Mouse (Mus musculus): ENCODE measurements around the gene Cyb5r3.
"Not testable (repeated sequence)": the region's sequence is repeated elsewhere in the genome, so short reads cannot be mapped to it uniquely, and the experiment has no call there.

Cyb5r3 gene

DNA sequence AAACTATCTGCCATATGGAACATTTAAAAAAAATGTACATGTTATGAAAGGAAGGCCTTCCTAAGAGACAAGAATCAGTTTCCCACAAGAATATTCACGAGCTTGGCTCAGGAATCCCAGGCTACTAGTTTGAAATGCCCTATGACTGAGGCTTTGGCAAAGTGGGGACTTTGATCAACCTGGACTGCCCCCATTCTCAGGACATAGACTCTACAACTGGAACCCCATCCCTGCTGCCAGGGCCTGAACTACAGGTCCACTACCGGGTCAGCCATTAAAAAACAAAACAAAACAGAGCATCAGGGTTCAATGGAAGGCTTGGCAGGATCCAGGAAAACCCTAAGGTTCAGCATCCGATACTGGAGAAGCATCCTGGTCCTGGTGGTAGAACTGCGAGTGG lies 21.7 kb downstream of the Cyb5r3 start:
- no peak for DNase-seq (ENCODE audit: low read depth, low spot score)

DNA sequence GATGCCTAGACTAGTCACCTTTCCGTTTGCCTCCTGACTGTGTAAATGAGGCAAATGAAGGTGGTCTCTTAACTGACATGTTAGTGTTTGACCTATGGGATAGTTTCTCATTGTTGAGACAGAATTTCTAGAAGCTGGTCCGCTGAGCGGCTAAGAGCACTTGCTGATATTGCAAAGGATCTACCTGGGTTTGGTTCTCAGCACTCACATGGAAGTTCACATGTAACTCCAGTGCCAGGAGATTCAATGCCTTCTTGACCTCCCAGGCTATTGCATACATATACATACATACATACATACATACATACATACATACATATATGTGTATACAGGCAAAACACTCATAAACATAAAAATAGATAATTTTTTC lies 22.3 kb downstream of the Cyb5r3 start:
- DNase-seq (ENCODE audit: low read depth, low spot score), result no peak

DNA sequence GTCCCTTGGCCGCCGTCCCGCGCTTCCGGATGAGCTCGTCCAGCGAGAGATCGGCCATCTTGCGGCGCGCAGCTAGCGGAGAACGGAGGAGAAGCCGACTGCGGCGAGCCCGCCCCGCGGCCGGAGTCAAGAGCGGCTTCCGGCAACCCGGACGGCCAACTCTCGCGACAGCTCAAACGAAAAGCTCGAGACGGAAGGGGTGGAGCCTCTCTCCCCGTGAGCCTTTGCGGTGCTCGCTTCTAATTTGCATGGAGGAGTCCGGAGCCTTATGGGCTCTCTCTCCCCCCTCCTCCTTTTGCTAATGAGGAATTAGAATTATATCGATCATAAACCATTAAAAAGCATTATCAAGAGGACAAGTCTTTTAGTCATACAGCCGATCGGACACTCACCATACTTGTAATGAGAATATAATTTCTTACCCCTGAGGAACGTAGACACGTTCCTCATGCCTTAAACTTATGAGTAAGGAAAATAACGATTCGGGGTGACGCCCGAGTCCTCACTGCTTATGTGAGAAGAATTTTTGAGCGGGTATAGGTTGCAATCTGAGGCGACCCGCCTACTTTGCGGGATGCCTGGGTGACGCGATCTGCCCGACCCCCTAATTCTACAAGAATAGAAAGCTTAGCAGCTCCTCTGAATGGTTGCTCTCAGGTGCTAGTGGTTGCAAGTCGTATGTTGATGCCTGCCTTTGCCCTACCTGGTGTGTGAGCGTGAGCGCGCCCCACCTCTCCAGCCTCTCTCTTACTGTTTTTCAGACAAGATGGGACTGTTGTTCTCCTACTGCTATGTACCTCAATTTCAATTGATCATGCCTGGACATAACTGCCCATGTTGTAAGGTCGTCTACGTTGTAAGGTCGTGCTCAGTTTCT lies 23.0 kb downstream of the Cyb5r3 start, which contains the start of gene Poldip3:
Gene Poldip3, minus strand, starts transcription at position 189 of the 877 bp plus-strand sequence.
- DNase-seq (ENCODE audit: low read depth, low spot score), result peak; percentile 98

DNA sequence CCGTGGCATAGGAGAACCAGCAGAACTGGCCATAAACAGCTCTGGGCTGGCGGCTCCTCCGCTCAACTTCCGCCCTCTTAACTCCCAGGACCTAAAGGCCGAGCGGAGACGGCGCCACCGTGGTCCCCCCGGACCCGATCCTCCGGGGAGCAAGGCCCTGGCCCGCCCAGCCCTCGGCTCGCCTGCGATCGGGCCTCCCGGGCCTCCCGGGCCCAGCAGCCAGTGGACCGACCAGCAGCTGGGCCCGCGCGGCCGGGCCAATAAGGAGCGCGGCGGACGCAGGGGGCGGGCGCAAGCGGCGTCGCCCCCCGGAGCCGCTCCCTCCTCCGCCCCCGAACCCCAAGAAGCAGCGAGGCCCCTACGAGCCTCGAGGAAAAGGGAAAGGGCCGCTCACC lies 23.6 kb downstream of the Cyb5r3 start:
- no peak for DNase-seq (ENCODE audit: low read depth, low spot score)

DNA sequence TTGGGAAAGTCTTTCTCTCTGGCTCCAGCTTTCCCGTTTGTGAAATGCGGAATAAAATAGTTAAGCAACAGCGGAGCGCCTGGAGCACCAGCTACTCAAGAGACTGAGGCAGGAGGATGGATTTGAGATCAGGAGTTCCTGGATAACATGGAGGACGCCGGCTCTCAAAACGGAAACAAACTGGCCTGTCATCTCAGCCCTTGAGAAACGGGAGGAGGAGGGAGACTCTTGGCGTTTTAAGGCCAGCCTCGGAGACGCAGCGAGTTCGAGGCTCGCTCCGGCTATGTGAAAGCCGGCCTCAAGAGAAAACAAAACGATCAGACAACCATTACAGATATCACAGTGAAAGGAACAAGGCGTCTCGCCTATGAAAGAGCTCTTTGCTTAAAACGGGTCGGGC lies 24.0 kb downstream of the Cyb5r3 start:
- peak; percentile 45 for DNase-seq (ENCODE audit: low read depth, low spot score)

DNA sequence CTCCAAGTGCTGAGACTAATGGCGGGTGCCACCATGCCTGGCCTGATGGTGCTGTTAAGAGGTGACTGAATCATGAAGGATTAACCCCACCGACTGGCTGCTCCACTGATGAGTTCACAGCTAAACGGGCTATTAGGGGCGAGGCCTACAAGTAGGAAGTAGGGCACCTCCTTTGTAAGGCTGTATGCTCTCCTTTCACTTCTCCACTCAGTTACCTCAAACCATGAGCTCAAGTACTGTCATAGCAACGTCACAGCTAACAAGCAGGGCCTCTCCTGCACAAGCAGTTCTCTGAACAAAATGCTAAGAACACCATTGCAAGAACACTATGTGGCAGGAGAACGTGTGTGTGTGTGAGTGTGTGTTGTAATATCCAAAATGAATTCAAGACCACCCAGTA lies 26.9 kb downstream of the Cyb5r3 start:
- DNase-seq (ENCODE audit: low read depth, low spot score), result no peak

DNA sequence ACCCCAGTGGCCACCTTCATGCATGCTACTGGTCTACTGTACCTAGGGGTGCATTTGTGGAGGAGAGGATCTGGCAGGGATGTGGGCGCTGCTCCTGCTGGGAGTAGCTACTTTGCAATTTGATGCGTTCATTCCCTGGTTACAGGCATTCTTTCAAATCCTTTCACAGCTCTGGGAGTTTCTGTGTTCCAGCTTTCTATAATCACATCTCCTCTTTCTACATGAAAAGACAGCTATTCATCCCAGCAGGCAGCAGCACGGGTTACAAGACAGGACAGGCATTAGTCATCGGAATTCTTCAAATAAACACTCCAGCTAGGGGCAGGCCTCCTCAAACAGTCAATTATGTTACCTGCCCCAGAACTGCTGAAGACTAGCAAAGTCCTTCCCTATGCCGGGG lies 29.5 kb downstream of the Cyb5r3 start:
- DNase-seq (ENCODE audit: low read depth, low spot score), result peak; percentile 60

DNA sequence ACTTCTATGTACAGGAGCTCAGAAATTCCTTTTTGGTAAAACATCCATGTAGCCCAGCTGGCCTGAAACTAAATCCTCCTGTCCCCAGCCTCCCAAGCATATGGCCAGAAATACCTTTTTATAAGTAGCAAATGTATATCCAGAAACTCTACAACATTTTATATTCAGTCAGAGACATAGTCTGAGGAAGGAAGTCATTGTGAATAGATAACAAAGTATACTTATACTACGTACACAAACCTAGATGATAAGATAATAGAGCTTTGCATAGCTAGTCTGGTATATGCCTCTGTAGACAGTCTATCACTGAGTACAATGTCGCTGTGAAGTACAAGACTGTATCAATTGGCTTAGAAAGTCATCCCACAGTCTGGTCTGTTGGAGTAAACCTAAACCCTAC lies 36.7 kb downstream of the Cyb5r3 start:
- no peak for DNase-seq (ENCODE audit: low read depth, low spot score)

DNA sequence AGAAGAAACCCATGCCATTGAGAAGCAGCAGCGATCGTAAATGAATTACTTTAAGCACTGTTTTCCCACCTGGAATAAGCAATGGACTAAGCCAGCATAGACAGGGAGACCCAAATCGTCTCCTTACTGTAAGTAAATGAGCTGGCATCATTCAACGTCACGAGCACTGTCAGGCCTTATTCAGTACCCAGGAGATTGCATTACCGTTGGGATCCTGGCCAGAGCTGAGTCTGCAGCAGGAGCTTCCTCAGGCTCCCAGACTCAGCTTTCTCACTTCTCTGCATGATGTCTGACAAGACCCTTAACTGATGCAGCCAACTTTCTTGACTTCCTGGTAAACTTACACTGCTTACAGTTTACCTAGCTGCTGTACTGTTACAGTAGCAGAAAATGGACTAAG lies 37.7 kb downstream of the Cyb5r3 start:
- no peak for DNase-seq (ENCODE audit: low read depth, low spot score)

DNA sequence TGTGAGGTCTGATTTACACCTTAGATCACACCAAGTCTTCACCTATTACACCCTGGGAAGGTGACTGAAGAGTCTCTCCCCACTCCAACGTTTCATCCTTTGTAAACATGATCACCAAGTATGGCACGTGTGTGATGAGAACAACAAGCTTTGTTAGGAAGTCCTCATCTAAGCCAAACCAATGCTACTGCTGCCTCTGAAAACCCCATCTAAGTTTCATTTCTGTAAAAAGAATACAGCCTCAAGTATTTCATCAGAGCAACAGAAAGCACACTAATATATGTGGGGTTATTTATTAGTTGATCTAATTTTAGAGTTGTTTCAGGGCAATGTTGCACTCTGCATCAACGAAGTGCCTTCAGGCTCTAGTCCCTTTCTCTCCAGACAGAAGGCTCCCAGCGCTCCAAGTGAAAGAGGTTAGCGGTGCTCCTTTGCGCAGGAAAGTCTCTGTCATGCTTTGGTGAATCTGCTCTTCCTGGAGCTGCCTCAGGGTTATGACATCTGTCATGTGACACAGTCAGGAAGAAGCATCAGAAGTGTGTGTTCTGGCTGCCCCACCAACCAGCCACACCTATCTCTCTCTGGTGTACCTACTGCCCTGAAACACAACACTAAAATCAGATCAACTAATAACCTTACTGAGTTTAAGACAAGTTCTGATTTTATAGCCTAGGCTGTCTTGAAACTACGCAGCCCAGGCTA lies 42.7 kb downstream of the Cyb5r3 start:
- DNase-seq (ENCODE audit: low read depth, low spot score), result no peak

DNA sequence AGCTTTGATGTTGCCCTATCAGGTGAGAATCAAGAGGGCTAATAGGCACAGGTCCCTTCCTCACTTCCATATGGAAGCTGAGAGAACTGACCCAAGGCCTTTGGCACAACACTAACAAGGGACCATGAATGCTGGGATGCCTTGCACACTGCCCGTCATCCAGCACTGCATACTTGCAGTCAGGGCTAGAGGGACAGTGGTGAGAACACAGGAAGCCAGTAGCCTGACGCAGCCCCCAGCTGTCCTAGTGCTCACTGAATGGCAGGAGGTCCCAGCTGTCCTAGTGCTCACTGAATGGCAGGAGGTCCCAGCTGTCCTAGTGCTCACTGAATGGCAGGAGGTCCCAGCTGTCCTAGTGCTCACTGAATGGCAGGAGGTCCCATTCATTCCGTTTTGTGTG lies 45.4 kb downstream of the Cyb5r3 start:
- not testable (repeated sequence) for DNase-seq (ENCODE audit: low read depth, low spot score)

DNA sequence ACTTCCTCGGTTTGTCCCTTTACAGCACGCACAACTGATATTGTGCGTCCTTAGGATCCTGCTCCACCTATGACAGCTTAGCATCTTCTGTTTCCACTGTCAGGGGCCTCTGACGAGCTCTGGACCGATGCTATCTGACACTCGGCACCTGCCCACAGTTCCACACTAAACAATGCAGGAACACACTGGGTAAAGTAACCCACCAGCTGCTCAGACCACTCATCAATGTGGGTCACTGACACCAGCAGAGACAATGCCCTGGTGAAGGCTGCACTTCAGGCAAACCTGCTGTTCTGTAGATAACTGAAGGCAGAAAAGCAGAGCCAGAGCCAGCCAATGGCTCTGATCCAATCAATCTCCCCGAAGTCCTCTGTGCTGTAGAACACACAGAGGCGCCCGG lies 45.8 kb downstream of the Cyb5r3 start:
- no peak for DNase-seq (ENCODE audit: low read depth, low spot score)

DNA sequence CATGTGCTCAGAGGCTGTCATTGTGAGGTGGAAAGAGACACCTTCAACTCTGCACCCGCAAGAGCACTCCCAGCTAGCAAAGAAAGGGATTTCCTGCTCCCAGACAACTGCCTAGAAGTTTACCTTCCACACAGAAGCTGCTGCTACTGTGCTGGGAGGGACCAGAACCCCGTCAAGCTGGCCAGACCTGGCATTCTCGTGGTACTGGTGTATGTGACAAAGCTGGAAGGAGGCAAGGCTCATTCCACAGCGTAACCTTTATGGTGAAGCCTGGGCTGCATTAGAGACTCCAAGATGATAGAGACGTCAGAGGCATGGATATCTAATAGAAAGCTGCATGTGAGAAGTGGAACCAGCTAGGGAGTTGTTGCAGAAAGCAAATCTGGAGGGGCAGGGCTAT lies 47.8 kb downstream of the Cyb5r3 start:
- DNase-seq (ENCODE audit: low read depth, low spot score), result no peak

DNA sequence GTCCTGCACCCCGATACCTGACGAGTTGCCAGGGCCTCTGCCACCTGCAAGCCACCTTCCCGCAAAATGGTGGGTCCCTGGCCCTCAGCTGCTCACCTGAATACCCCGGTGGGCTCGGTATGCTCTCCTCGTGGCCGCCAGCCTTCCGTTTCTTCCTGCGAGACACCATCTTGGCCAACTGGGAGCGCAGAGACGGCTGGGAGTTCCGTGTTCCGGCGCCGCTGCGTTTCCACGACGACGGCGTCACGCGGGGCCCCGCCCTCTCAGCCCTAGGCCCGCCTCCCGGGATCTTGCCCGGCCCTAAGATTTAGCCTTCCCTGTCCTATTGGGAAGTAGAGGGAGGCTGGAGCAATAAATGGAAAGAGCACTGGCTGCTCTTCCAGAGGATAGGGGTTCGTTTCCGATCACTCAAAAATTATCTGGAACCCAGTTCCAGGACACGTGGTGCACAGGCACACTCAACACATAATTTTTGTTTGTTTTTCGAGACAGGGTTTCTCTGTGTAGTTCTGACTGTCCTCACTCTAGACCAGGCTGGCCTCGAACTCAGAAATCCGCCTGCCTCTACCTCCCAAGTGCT lies 49.7 kb downstream of the Cyb5r3 start, which contains the start of gene Rrp7a:
Gene Rrp7a, minus strand, starts transcription at position 236 of the 580 bp plus-strand sequence.
- DNase-seq (ENCODE audit: low read depth, low spot score), result peak; percentile 93

DNA sequence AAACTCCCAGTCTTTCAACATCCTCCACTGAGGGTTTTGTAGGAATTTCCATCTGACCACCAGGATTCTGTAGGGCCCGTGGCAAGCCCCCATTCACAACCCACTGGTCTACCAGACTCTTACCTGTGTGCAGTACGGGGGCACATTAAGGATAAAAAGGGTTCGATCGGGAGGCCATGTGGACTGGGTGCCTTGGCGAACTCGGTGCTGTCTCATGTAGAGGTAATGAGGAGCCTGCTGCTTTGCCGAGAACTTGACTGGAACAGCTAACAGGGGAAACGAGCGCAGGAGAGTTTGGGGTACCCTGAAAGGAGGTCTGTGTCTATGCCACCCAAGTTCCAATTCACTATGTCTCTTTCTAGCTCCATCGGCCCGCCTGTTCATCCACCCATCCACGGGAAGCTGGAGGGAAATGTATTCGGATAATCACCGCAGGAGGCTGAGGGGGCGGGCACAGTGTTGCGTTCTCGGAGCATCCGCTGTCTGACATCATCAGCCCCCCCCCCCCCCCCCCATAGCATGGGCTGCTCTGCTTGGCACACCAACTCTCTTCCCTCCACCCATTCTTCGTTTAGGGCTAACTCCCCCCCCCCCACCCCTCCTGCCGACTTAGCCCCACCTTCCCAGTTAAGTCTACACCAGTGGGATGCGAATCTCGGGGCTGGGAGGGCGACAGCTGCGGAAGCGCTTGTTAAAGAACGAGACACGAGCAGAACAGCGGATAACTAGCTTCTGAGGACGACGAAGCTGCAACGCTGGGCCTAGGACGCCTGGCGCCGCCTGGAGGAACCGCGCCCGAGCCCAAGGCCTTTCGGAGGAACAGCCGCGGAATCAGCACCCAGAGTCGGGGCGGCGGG lies 50.5 kb downstream of the Cyb5r3 start:
- DNase-seq (ENCODE audit: low read depth, low spot score), result peak; percentile 90

DNA sequence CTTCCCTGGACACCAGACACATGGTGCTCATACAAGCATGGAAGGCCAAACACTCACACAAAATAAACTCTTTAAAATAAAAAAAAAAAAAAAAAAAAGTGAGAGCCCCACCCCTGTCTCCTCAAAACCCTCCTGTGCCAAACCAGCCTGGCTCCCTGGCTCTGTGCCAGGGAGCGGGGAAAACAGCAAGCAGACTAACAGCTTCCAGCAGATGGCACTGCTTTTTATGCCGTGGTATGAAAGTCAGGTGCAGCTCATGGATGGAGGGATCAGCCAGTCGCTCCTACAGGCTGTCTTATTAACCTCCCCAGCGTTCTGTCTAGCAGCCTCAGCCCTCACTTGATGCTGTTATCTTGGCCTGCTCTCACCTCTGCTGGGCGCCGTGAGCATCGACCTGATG lies 54.0 kb downstream of the Cyb5r3 start:
- peak; percentile 69 for DNase-seq (ENCODE audit: low read depth, low spot score)

DNA sequence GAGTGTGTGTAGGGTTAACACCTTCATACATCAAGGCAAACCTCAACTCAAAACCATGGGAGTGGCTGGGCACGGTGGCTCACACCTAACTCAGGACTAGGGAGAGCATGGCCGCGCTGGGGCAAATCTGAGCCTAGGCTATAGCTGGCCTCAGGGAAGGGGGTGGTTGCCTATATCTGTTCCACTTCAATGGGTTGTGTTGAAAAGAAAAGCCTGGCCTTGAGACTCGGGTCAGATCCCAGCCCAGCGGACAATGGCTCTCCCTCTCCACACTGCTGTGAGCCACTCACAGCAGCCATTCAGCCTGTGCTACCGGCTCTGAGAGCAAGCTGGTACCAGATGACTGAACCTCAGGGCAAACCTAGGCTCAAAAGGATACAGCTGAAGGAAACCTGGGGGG lies 57.3 kb downstream of the Cyb5r3 start:
- DNase-seq (ENCODE audit: low read depth, low spot score), result no peak

DNA sequence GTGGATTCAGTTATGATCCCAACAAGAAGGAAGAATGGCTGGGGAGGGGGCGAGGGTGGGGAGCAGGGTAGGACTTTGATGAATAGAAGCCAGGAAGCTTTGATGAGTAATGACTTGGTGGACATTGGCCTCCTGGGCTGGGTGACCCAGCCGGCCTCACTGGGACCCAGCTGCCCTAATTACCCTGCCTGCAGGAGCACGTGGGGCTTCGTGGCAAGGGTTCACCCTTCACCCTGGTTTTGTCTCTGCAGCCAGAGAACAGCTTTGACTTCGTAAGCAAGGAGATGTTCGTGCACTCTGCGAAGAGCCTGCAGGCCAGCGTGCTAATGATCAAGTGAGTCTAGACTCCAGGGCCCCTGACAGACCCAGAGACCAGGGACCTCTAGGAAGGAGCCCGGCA lies 58.3 kb downstream of the Cyb5r3 start:
- no peak for DNase-seq (ENCODE audit: low read depth, low spot score)

DNA sequence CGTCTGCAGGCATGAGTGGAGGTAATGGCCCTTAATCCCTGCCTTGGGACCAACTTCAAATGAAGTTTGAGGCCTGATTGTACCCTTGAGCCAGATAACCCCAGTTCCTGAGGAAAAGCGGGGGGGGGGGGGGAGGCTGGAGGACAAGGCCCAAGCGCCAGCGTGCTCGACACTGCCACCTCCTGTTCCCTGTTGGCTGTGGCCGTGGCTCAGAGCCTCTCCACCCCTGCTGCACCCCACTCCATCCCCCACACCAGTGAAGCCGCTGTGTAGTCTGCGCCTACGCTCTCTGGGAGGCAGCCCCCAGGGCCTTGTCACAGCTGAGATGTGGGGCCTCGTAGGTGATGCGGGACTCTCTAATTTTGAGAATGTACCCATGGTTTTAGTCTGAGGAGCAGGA lies 59.5 kb downstream of the Cyb5r3 start:
- no peak for DNase-seq (ENCODE audit: low read depth, low spot score)

DNA sequence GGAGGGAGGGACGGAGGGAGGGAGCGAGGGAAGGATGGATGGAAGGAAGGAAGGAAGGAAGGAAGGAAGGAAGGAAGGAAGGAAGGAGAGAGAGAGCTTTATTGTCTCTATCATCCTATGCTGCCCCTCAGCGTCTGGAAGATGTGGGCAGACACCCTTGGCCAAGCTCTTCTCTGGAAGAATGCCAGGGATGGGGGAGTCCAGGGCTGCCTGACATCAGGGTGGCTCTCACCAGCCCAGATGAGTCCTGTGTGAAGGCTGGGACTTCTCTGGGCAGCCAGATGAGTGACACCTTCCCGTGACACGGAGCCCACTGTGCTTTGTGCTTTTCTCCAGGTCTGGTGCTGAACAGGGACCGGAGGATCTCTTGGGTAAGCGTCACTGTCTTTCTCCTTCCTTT lies 60.5 kb downstream of the Cyb5r3 start:
- DNase-seq (ENCODE audit: low read depth, low spot score), result no peak

DNA sequence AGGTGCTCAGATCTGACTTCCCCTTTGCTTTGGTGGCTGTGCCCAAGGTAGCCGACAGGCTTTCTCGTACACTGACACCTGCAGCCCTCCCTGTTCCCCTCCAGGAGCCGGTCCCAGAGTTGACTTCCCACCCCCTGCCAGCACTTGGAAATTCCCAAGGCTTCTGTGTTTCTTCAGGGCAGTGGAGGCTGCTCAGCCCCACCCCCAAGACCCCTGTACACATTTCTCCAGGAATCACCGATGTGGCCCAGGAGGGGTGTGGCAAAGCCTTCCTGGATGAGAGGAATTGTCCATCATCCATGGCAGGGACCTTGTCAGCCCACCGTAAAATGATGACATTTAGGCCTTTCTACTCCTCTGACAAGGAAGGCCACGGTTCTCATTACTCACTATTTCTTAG lies 61.1 kb downstream of the Cyb5r3 start:
- no peak for DNase-seq (ENCODE audit: low read depth, low spot score)

DNA sequence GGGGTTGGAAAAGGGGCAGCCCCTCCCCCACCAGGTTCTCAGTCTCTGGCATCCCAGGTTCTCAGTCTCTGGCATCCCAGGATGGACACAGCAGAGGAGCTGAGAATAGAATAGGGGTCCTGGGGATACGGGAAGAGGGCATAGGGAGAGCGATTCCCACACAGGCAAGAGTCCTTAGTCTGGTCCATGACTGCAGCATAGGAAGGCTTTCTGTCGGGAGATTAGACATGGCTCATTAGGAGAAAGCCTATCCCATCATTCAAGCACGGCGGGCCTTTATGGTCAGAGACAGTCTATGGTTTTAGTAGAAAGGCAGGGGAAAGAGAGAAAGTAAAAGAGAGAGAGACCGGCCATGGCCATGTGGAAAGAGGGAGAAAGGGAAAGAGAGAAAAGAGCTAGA lies 64.6 kb downstream of the Cyb5r3 start:
- no peak for DNase-seq (ENCODE audit: low read depth, low spot score)
